ENCODE assay signal across 29 mouse cellular contexts in the genomic region with DNA sequence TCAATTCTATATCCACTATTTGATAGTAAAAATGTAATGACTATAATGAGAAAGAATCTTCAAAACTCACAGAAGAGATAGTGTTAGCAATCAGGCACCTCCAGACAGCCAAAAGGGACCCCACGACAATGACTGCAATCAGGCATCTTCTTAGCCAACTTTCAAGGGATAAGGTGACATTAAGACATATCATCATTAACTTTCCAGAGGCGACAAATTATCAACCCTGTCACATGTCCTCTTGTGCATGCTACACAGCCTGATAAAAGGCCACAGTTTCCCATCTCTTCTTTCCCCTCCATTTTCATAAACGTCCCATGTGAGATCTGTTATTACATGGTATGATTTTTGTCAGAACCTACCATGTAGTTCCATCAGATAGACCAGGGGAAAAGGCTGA. TPM values are rescaled to one million over a fixed set of nuclear protein-coding genes. Genes with fewer than 3 reads are reported as not detected.
DNase-seq lines count a peak whose midpoint lies in the region; ATAC-seq and TF ChIP-seq lines count a peak whose summit lies in the region.
"Had no signal": no experiment of that assay in that cellular context is flagged by ENCODE, and none has a peak within 500 bp of the region (broad histone marks: within the 10 kb centered on the region; RNA-seq: fewer than 3 reads in every experiment).

No protein-coding gene starts in this region.

- H3K9ac ChIP-seq in liver, embryonic 11.5 days (ENCODE audit: low read depth, low read length): no peak overlapping the region
- no peak overlapping the region for H3K9ac ChIP-seq in liver, embryonic 16.5 days (ENCODE audit: low read depth, low read length)
- no peak overlapping the region for H3K9ac ChIP-seq in midbrain, embryonic 15.5 days
- H3K9ac ChIP-seq: embryonic facial prominence, embryonic 15.5 days; heart, embryonic 13.5 days; hindbrain, embryonic 15.5 days; lung, embryonic 14.5 days; midbrain, embryonic 12.5 days had no signal

- no peaks in the 10 kb centered on the region for H3K27me3 ChIP-seq in G1E (ENCODE audit: insufficient read depth, low read length)
- no peaks in the 10 kb centered on the region for H3K27me3 ChIP-seq in liver, embryonic 11.5 days (replicated peaks; ENCODE audit: control insufficient read depth, insufficient read depth, low read length)
- no peaks in the 10 kb centered on the region for H3K27me3 ChIP-seq in liver, embryonic 16.5 days (ENCODE audit: control insufficient read depth, insufficient read depth, low read depth, low read length)
- H3K27me3 ChIP-seq in midbrain, embryonic 15.5 days (replicated peaks): no peaks in the 10 kb centered on the region
- H3K27me3 ChIP-seq: embryonic facial prominence, embryonic 15.5 days; heart, embryonic 13.5 days; hindbrain, embryonic 15.5 days; midbrain, embryonic 12.5 days had no signal

- H3K9me3 ChIP-seq in G1E (replicated peaks): no peaks in the 10 kb centered on the region
- H3K9me3 ChIP-seq in liver, embryonic 11.5 days (ENCODE audit: control insufficient read depth, low read length): no peaks in the 10 kb centered on the region
- no peaks in the 10 kb centered on the region for H3K9me3 ChIP-seq in liver, embryonic 16.5 days (replicated peaks; ENCODE audit: control insufficient read depth, low read length)
- H3K9me3 ChIP-seq in midbrain, embryonic 15.5 days: 0 out of 2 replicates have a peak, but pooled peaks cover 2% of the 10 kb centered on the region
- H3K9me3 ChIP-seq: embryonic facial prominence, embryonic 10.5 days; embryonic facial prominence, embryonic 15.5 days; heart, embryonic 13.5 days; hindbrain, embryonic 15.5 days; midbrain, embryonic 12.5 days had no signal

- DNase-seq in G1E (ENCODE audit: low spot score): no peak
- peak; percentile 77 for DNase-seq in c-Kit-positive CD71-positive TER-119-positive erythroid progenitor cells, embryonic 14.5 days (ENCODE audit: low spot score)
- no peak for DNase-seq in liver, embryonic 11.5 days (ENCODE audit: low spot score)
- DNase-seq in cerebellum, adult 11 months: no peak
- no peak for DNase-seq in lung, postnatal 14 days
- no peak for DNase-seq in left cerebral cortex, adult 11 months (ENCODE audit: low spot score)
- DNase-seq: adrenal gland, adult 8-10 months; cerebellum, adult 11-12 months; cerebellum, postnatal 10 days; gastrocnemius, postnatal 25 days; heart, adult 11 months; heart, postnatal 10 days; kidney, adult 11 months; kidney, postnatal 14 days; left cerebral cortex, postnatal 4 days; lung, embryonic 14.5 days; thymus, adult 18-20 months; thymus, postnatal 25 days had no signal

- H3K4me1 ChIP-seq in G1E (ENCODE audit: insufficient read depth, low read depth, low read length): peaks cover 30% of the 10 kb centered on the region
- peaks cover 14% of the 10 kb centered on the region for H3K4me1 ChIP-seq in liver, embryonic 11.5 days (replicated peaks; ENCODE audit: control insufficient read depth, insufficient read depth, low read length)
- H3K4me1 ChIP-seq in liver, embryonic 16.5 days (ENCODE audit: control insufficient read depth, low read depth, low read length): peaks cover 23% of the 10 kb centered on the region
- no peaks in the 10 kb centered on the region for H3K4me1 ChIP-seq in midbrain, embryonic 15.5 days
- H3K4me1 ChIP-seq: embryonic facial prominence, embryonic 10.5 days; embryonic facial prominence, embryonic 15.5 days; hindbrain, embryonic 10.5 days; hindbrain, embryonic 15.5 days; midbrain, embryonic 12.5 days had no signal

- peak overlapping the region; percentile 36; the same call in 1 of the 2 replicates for H3K27ac ChIP-seq in liver, embryonic 11.5 days (ENCODE audit: low read depth, low read length)
- peak overlapping the region; percentile 58 for H3K27ac ChIP-seq in liver, embryonic 16.5 days (ENCODE audit: low read length)
- no peak overlapping the region for H3K27ac ChIP-seq in midbrain, embryonic 15.5 days
- H3K27ac ChIP-seq: embryonic facial prominence, embryonic 10.5 days; embryonic facial prominence, embryonic 15.5 days; heart, embryonic 13.5 days; hindbrain, embryonic 10.5 days; hindbrain, embryonic 15.5 days; left cerebral cortex, adult 2 months; midbrain, embryonic 12.5 days had no signal

- ATAC-seq in G1E (ENCODE audit: extremely low read depth, insufficient number of reproducible peaks, low FRiP score, poor library complexity, severe bottlenecking): 0 out of 2 replicates have a peak, but pooled peaks have one; percentile 41
- peak; percentile 81 for ATAC-seq in liver, embryonic 11.5 days (replicated peaks; ENCODE audit: low FRiP score)
- ATAC-seq in liver, embryonic 16.5 days (ENCODE audit: low read depth): peak; percentile 90
- no peak for ATAC-seq in midbrain, embryonic 15.5 days (replicated peaks)
- ATAC-seq: forebrain, embryonic 14.5 days; inflammation-experienced regulatory T-cells, adult 6 months had no signal

- WGBS in liver, embryonic 11.5 days: 57% methylated on average over 3 of the region's 3 CpGs
- WGBS in liver, embryonic 16.5 days (ENCODE audit: insufficient replicate concordance): 21% methylated on average over 3 of the region's 3 CpGs
- 96% methylated on average over 3 of the region's 3 CpGs for WGBS in midbrain, embryonic 15.5 days

- H3K4me3 ChIP-seq in G1E (ENCODE audit: low read depth, low read length): no peak overlapping the region
- no peak overlapping the region for H3K4me3 ChIP-seq in liver, embryonic 11.5 days (ENCODE audit: low read depth, low read length)
- H3K4me3 ChIP-seq in liver, embryonic 16.5 days (ENCODE audit: low read depth, low read length): no peak overlapping the region
- no peak overlapping the region for H3K4me3 ChIP-seq in midbrain, embryonic 15.5 days
- H3K4me3 ChIP-seq: embryonic facial prominence, embryonic 10.5 days; embryonic facial prominence, embryonic 15.5 days; heart, embryonic 13.5 days; hindbrain, embryonic 10.5 days; hindbrain, embryonic 15.5 days; left cerebral cortex, adult 2 months; midbrain, embryonic 12.5 days had no signal

- H3K36me3 ChIP-seq in G1E (replicated peaks): peaks cover 18% of the 10 kb centered on the region
- no peaks in the 10 kb centered on the region for H3K36me3 ChIP-seq in liver, embryonic 11.5 days (ENCODE audit: control insufficient read depth, insufficient read depth, low read length)
- no peaks in the 10 kb centered on the region for H3K36me3 ChIP-seq in liver, embryonic 16.5 days (ENCODE audit: control insufficient read depth, insufficient read depth)
- H3K36me3 ChIP-seq in midbrain, embryonic 15.5 days (replicated peaks): no peaks in the 10 kb centered on the region
- H3K36me3 ChIP-seq: embryonic facial prominence, embryonic 15.5 days; hindbrain, embryonic 15.5 days; midbrain, embryonic 12.5 days had no signal

- H3K4me2 ChIP-seq in liver, embryonic 11.5 days: peak overlapping the region; percentile 15
- H3K4me2 ChIP-seq in liver, embryonic 16.5 days (ENCODE audit: low read depth, low read length): peak overlapping the region; percentile 15; the same call in 1 of the 2 replicates
- no peak overlapping the region for H3K4me2 ChIP-seq in midbrain, embryonic 15.5 days
- H3K4me2 ChIP-seq: embryonic facial prominence, embryonic 15.5 days; heart, embryonic 13.5 days; hindbrain, embryonic 15.5 days; lung, embryonic 14.5 days; midbrain, embryonic 12.5 days had no signal

- TF ChIP-seq CTCF in G1E (IDR thresholded peaks at IDR 0.05; ENCODE audit: low read depth, low read length): no peak

RNA-seq across cellular contexts. Expression of gene Spopl, which starts 9.0 kb away (rescaled TPM):
- total RNA-seq in G1E (2014; fragmentation: Nextera tagmentation) (28.5 and 34.5 TPM in 2 replicates), G1E (2017) (28.1 and 30.6 TPM in 2 replicates)
- polyA plus RNA-seq in G1E (2012): 12.2 and 17.1 TPM in 2 replicates
- polyA plus RNA-seq in liver, embryonic 11.5 days (2014; fragmentation: Nextera tagmentation; extraction: Ambion mirVana): 7.8 and 8.6 TPM in 2 replicates
- 4.7 and 5.0 TPM in 2 replicates for polyA plus RNA-seq in liver, embryonic 16.5 days (2015; fragmentation: Nextera tagmentation; extraction: Ambion mirVana)
- 10.7 and 11.7 TPM in 2 replicates for polyA plus RNA-seq in midbrain, embryonic 15.5 days (2015; fragmentation: Nextera tagmentation; extraction: Ambion mirVana)
